Mouse (Mus musculus): ENCODE measurements around the gene Cd2bp2.

GRCm38 (mm10) chr7:127180783-127181182 lies 15.1 kb downstream of the Cd2bp2 start:
- no peak for TF ChIP-seq CTCF (IDR thresholded peaks at IDR 0.05)
- no peak for TF ChIP-seq EP300 (IDR thresholded peaks at IDR 0.05)
